Mouse (Mus musculus): Measurements from ENCODE around the gene Add3.

Add3 gene

GRCm38 (mm10) chr19:53233586-53233985 is 93.3 kb downstream of the Add3 start:
- no peak for DNase-seq (ENCODE audit: low spot score)

GRCm38 (mm10) chr19:53241806-53242205 is 101.6 kb downstream of the Add3 start:
- DNase-seq (ENCODE audit: low spot score) = no peak

- DNase-seq (ENCODE audit: low spot score) = no peak
Measured at GRCm38 (mm10) chr19:53243956-53244355, 103.7 kb downstream of the Add3 start.

- DNase-seq (ENCODE audit: low spot score) = no peak
Measured at GRCm38 (mm10) chr19:53247558-53247957, 107.3 kb downstream of the Add3 start.

- peak; percentile 30 for DNase-seq (ENCODE audit: low spot score)
Measured at GRCm38 (mm10) chr19:53248023-53248494, 107.8 kb downstream of the Add3 start.

GRCm38 (mm10) chr19:53251015-53251414 is 110.8 kb downstream of the Add3 start:
- DNase-seq (ENCODE audit: low spot score) = no peak

GRCm38 (mm10) chr19:53251656-53252055 is 111.4 kb downstream of the Add3 start:
- no peak for DNase-seq (ENCODE audit: low spot score)

GRCm38 (mm10) chr19:53252111-53253028 is 112.1 kb downstream of the Add3 start:
- no peak for DNase-seq (ENCODE audit: low spot score)

GRCm38 (mm10) chr19:53256361-53256760 is 116.1 kb downstream of the Add3 start:
- no peak for DNase-seq (ENCODE audit: low spot score)

- no peak for DNase-seq (ENCODE audit: low spot score)
Measured at GRCm38 (mm10) chr19:53256991-53257594, 116.8 kb downstream of the Add3 start.

GRCm38 (mm10) chr19:53257631-53258560 is 117.7 kb downstream of the Add3 start:
- DNase-seq (ENCODE audit: low spot score) = no peak

- DNase-seq (ENCODE audit: low spot score) = no peak
Measured at GRCm38 (mm10) chr19:53258740-53259506, 118.7 kb downstream of the Add3 start.

GRCm38 (mm10) chr19:53259541-53259940 is 119.3 kb downstream of the Add3 start:
- no peak for DNase-seq (ENCODE audit: low spot score)

GRCm38 (mm10) chr19:53260261-53260660 is 120.0 kb downstream of the Add3 start:
- DNase-seq (ENCODE audit: low spot score) = no peak

GRCm38 (mm10) chr19:53260828-53261227 is 120.6 kb downstream of the Add3 start:
- no peak for DNase-seq (ENCODE audit: low spot score)

GRCm38 (mm10) chr19:53262061-53262460 is 121.8 kb downstream of the Add3 start:
- no peak for DNase-seq (ENCODE audit: low spot score)

GRCm38 (mm10) chr19:53263859-53264733 is 123.9 kb downstream of the Add3 start:
- no peak for DNase-seq (ENCODE audit: low spot score)

GRCm38 (mm10) chr19:53264821-53265727 is 124.8 kb downstream of the Add3 start:
- DNase-seq (ENCODE audit: low spot score) = no peak

- no peak for DNase-seq (ENCODE audit: low spot score)
Measured at GRCm38 (mm10) chr19:53267305-53267704, 127.1 kb downstream of the Add3 start.

All from ovary, postnatal 10 days (tissue).